20 mouse cellular contexts compared by ENCODE assay signal in the genomic region with DNA sequence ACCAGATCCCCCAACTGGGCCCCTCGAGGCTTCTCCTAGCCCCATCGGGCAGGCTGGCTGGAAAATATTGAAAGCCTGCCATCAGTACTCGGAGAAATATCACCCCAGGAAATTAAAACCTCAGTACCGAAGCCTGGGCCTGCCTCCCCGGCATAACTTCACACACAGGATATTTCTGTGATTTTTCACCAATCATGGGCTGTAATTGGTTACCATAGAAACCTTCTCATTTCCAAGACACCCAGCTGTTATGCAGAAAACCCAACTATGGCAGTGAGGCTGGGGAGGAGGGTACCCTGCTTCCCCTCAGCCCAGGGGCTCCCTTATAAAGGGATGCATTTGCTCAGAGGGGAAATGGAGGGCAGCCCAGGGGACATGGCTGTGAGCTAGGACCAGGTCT. TPM values are rescaled to one million over a fixed set of nuclear protein-coding genes. Genes with fewer than 3 reads are reported as not detected.
A peak's percentile ranks its signal among the peaks of the same experiment; 100 is the strongest.
DNase-seq lines count a peak whose midpoint lies in the region; ATAC-seq and TF ChIP-seq lines count a peak whose summit lies in the region.
"Had no signal": no experiment of that assay in that cellular context is flagged by ENCODE, and none has a peak within 500 bp of the region (broad histone marks: within the 10 kb centered on the region; RNA-seq: fewer than 3 reads in every experiment).

No protein-coding gene starts in this region.

- TF ChIP-seq EP300 in liver, postnatal 0 days (IDR thresholded peaks at IDR 0.05; ENCODE audit: low read depth): no peak

- no peak overlapping the region for H3K4me3 ChIP-seq in forebrain, embryonic 15.5 days
- H3K4me3 ChIP-seq in limb, embryonic 10.5 days: no peak overlapping the region
- H3K4me3 ChIP-seq in liver, postnatal 0 days (ENCODE audit: low read depth, low read length): no peak overlapping the region
- H3K4me3 ChIP-seq: embryonic facial prominence, embryonic 15.5 days; limb, embryonic 12.5 days; liver, embryonic 15.5 days had no signal

- no peaks in the 10 kb centered on the region for H3K36me3 ChIP-seq in forebrain, embryonic 15.5 days
- no peaks in the 10 kb centered on the region for H3K36me3 ChIP-seq in limb, embryonic 10.5 days
- no peaks in the 10 kb centered on the region for H3K36me3 ChIP-seq in liver, postnatal 0 days (replicated peaks; ENCODE audit: insufficient read depth, low read length)
- H3K36me3 ChIP-seq: embryonic facial prominence, embryonic 15.5 days; limb, embryonic 12.5 days; liver, embryonic 15.5 days had no signal

- ATAC-seq in forebrain, embryonic 15.5 days (replicated peaks): peak; percentile 80
- no peak for ATAC-seq in liver, postnatal 0 days
- ATAC-seq: intestine, embryonic 16.5 days had no signal

- 43% methylated on average over 5 of the region's 5 CpGs for WGBS in forebrain, embryonic 15.5 days
- WGBS in limb, embryonic 10.5 days: 73% methylated on average over 5 of the region's 5 CpGs
- WGBS in liver, postnatal 0 days (ENCODE audit: insufficient replicate concordance): 66% methylated on average over 5 of the region's 5 CpGs

- no peaks in the 10 kb centered on the region for H3K9me3 ChIP-seq in forebrain, embryonic 15.5 days
- no peaks in the 10 kb centered on the region for H3K9me3 ChIP-seq in limb, embryonic 10.5 days (replicated peaks)
- H3K9me3 ChIP-seq in liver, postnatal 0 days (ENCODE audit: low read length): no peaks in the 10 kb centered on the region
- H3K9me3 ChIP-seq: embryonic facial prominence, embryonic 15.5 days; limb, embryonic 12.5 days had no signal

- intact Hi-C loops in heart, postnatal 36 days (cut with DNase I): no loop called here

- H3K4me1 ChIP-seq in forebrain, embryonic 15.5 days: peaks cover 25% of the 10 kb centered on the region
- H3K4me1 ChIP-seq in limb, embryonic 10.5 days: peaks cover 20% of the 10 kb centered on the region
- no peaks in the 10 kb centered on the region for H3K4me1 ChIP-seq in liver, postnatal 0 days (ENCODE audit: insufficient read depth)
- H3K4me1 ChIP-seq: liver, embryonic 15.5 days had no signal

- peak overlapping the region; percentile 82 for H3K27ac ChIP-seq in forebrain, embryonic 15.5 days (replicated peaks)
- H3K27ac ChIP-seq in limb, embryonic 10.5 days: 0 out of 2 replicates have a peak overlapping the region, but pooled peaks have one; percentile 19
- no peak overlapping the region for H3K27ac ChIP-seq in liver, postnatal 0 days (ENCODE audit: low read depth)
- H3K27ac ChIP-seq: embryonic facial prominence, embryonic 15.5 days; limb, embryonic 12.5 days; liver, embryonic 15.5 days had no signal

- no peaks in the 10 kb centered on the region for H3K27me3 ChIP-seq in forebrain, embryonic 15.5 days
- H3K27me3 ChIP-seq in limb, embryonic 10.5 days (ENCODE audit: low read depth, poor library complexity, severe bottlenecking): no peaks in the 10 kb centered on the region
- H3K27me3 ChIP-seq in liver, postnatal 0 days (ENCODE audit: insufficient read depth, low read length): no peaks in the 10 kb centered on the region
- H3K27me3 ChIP-seq: liver, embryonic 15.5 days had no signal

- DNase-seq in layer of hippocampus, postnatal 10 days (ENCODE audit: low spot score in 2 of 2): peak; percentile 30 to 44
- DNase-seq in layer of hippocampus, postnatal 36 days: no peak
- peak; percentile 59 for DNase-seq in brain, embryonic 18.5 days (ENCODE audit: low read depth, low spot score)
- no peak for DNase-seq in limb, embryonic 10.5 days (ENCODE audit: low spot score)
- no peak for DNase-seq in liver, postnatal 0 days
- no peak for DNase-seq in heart, postnatal 36 days
- no peak for DNase-seq in cerebellum, adult 8-10 months
- DNase-seq: adrenal gland, postnatal 10 days; cerebellum, postnatal 36 days; heart, adult 11 months; kidney, postnatal 10 days; lung, postnatal 36 days; right cerebral cortex, postnatal 4 days; thymus, postnatal 25 days had no signal

- no peak overlapping the region for H3K4me2 ChIP-seq in forebrain, embryonic 15.5 days (replicated peaks)
- no peak overlapping the region for H3K4me2 ChIP-seq in liver, postnatal 0 days (ENCODE audit: low read depth, low read length)
- H3K4me2 ChIP-seq: embryonic facial prominence, embryonic 15.5 days; limb, embryonic 12.5 days; liver, embryonic 15.5 days had no signal

- TF ChIP-seq CTCF in liver, postnatal 0 days (IDR thresholded peaks at IDR 0.05; ENCODE audit: low read depth): no peak

- no peak overlapping the region for H3K9ac ChIP-seq in forebrain, embryonic 15.5 days (replicated peaks)
- no peak overlapping the region for H3K9ac ChIP-seq in liver, postnatal 0 days (replicated peaks)
- H3K9ac ChIP-seq: embryonic facial prominence, embryonic 15.5 days; limb, embryonic 12.5 days; liver, embryonic 15.5 days had no signal

RNA-seq across cellular contexts. Expression of a gene that starts 46.7 kb away (rescaled TPM):
- total RNA-seq in layer of hippocampus, postnatal 10 days (2021): 10 to 100 TPM; 32.6 to 34.1 TPM
- total RNA-seq in layer of hippocampus, postnatal 36 days (2021): 10 to 100 TPM; 43.9 to 52.3 TPM
- polyA plus RNA-seq in forebrain, embryonic 15.5 days (2015; fragmentation: Nextera tagmentation; extraction: Ambion mirVana): 4.1 and 4.6 TPM in 2 replicates
- polyA plus RNA-seq in limb, embryonic 10.5 days (2016; fragmentation: Nextera tagmentation; extraction: Ambion mirVana): 0.34 and 0.45 TPM in 2 replicates
- 0.11 TPM in 1 of 2 replicates, not detected in the other for polyA plus RNA-seq in liver, postnatal 0 days (2015; fragmentation: Nextera tagmentation; extraction: Ambion mirVana)
- total RNA-seq in heart, postnatal 36 days (2021): under 1 TPM; 0.11 to 0.17 TPM
- total RNA-seq: MEL had no signal

Comparison
In these comparisons a context has a peak if more than half of its experiments do, and no peak if none do; other contexts are left out.
1. DNase-seq: peak in layer of hippocampus, postnatal 10 days (2 of 2) and brain, embryonic 18.5 days (single experiment); none in layer of hippocampus, postnatal 36 days (0 of 2), limb, embryonic 10.5 days (single experiment), liver, postnatal 0 days (single experiment), heart, postnatal 36 days (0 of 2) and cerebellum, adult 8-10 months (single experiment).
2. RNA of a gene that starts 46.7 kb away (total RNA-seq): 43.9 to 52.3 TPM in layer of hippocampus, postnatal 36 days and 32.6 to 34.1 TPM in layer of hippocampus, postnatal 10 days; 0.11 to 0.17 TPM in heart, postnatal 36 days; every median in the first group is over 10 times any median in the second.